Mouse (Mus musculus) adipocyte (in vitro differentiated cells): ENCODE results near the gene Il11ra2.
"Not testable (repeated sequence)": the region's sequence is repeated elsewhere in the genome, so short reads cannot be mapped to it uniquely, and the experiment has no call there.

Experiments
- DNase-seq: peaks from one replicate; pipeline ENCODE4 v3.0.0-alpha.2; 2016; ENCODE audit warnings: low spot score

The Il11ra2 gene

DNA sequence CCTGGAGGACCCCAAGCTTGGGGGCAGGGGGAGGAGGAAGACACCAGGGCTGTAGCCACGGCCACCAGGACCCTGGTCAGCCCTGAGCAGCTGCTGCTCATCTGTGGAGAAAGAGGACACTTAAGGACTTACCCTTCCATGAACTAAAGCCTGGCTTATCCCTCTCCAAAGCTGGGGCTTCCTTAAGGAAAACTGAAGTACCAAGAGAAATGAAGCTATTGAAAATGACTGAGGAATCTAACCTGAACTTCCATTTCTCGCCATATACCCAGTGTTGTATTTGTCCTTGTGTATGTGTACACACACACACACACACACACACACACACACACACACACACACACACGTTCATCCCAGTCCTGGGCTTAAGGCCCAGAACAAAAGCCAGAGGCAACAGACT, at the start of gene Il11ra2:
Il11ra2 (minus strand) TSS at position 101 of the 400 bp plus-strand sequence.
- not testable (repeated sequence) for DNase-seq

DNA sequence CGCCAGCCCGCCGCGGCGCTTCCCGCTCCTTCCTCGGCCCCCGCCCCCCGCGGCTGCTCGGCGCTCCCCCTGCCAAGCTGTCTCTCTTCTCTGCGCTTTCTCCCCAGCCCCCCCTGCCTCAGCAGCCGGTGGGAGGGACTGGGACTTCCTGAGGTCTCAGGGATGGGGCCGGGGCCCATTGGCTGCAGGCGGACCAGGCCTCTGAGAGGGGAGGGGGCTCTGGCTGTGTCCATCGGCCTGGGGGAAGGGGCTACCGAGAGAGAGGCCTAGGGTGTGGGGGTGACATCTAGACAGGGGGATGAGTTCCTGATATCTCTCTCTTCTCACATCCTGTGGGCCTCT, 20.5 kb upstream of the Il11ra2 start:
- not testable (repeated sequence) for DNase-seq

DNA sequence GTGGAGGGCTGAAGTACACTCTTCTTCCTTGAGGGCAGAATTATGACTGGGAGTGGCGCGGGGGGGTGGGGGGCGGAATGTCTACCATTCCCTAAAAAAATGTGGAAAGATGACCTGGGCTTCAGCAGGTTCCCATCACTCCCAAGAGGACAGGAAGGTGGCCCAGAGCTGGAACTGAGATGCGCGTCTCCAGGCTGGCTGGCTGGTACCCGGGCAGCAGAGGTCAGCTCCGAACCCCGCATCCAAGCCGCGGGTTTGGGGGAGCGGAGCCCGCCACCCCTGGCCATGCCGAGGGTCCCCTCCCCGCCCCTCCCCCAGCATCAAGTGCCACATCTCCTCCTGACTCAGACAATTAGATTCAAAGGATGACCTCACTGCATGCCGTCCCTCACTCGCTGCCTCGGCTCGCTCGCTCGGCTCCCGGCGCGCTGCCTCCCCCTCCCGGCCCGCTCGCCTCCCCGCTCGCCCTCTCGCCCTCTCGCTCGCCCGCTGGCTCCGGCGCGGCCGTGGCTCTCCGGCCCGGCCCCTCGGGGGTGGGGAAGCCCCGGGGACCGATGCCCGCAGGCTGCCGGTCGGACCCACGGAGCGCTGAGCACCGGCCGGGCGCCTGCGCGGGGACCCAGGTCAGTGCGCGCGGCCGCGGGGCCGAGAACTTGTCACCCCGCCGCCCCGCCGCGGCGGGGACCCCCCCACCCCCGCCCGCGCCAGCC, 19.9 kb upstream of the Il11ra2 start:
- DNase-seq = not testable (repeated sequence)

DNA sequence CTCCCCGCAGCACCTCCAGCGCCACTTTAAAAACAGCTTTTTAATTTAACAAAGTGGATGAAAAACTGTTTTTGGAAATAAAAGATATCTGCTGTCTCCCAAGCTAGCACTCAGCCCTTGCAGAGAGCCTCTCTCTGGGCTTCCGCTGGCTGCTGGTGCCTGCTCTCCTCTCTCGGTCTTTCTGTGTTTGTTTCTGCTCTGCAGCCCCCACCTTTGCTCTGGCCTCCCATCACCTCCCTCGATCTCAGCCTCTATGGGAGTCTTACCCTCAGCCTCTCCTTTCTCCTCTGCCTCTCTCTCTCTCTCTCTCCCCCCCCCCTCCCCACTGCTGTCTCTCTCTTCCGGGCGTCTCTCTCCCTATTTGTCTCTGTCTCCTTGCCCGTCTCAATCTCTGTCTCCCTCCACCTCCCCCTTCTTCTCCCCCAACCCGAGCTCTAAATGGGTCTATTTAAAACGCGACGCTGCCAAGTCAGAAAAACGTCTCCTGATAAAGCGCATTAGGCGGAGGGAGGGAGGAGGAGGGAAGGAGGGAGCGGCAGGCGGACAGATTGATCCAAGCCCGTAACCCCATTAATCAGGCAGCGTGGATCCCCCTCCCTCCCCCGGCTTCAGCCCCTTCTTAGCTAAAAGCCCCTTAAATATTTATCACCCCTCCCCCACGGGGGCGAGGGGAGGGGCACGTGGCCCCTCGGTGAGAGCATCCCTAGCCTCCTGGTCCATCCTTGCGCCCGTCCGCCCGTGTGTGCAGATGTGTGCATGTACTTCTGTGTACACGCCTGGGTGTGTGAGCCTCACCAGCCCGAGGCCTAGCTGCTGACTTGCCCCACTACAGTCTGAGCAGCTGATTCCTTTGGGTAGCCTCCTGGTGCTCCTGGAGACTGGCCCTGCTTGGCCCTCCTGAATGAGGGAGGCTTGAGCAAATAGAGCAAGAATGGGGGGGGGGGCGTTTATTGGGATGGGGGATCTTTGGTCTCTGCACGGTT, 19.0 kb upstream of the Il11ra2 start:
- DNase-seq = not testable (repeated sequence)

DNA sequence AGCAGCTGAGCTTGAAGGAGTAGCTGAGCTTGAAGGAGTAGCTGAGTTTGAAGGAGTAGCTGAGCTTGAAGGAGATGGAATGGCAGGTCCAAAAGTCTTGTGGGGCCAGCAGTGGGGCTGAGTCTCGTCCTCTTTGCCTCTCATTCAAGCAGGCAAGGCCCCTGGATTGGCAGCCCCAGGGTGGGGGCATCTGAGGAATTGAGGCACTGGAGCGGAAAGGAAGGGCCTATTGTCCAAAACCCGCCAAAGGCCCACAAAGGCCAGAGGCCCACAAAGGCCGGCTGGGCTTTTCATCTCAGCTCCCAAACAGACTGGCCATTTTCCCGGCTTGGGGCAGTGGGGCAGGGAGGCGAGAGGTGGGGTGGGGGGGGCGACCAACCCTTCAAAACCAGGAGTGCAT, 17.7 kb upstream of the Il11ra2 start:
- DNase-seq = not testable (repeated sequence)

DNA sequence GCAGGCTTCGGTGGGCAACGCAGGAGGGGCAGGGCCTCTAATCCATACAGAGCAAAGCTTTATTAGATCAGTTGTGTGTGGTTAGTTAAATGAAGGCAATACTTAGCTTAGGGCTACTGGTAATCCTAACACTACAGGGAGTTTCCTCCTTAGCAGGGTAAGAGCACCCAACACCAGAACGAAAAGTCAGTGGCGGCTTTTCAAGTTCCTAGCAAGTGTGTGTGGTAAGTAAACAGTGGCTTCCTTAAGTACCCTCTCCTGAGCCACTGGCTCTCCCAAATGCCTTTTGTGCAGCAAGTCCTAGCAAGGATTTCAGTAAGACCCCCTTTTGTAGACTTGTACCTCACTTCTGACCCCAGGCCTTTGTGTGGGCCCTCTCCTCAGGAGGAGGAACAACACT, 13.7 kb upstream of the Il11ra2 start:
- DNase-seq = not testable (repeated sequence)

DNA sequence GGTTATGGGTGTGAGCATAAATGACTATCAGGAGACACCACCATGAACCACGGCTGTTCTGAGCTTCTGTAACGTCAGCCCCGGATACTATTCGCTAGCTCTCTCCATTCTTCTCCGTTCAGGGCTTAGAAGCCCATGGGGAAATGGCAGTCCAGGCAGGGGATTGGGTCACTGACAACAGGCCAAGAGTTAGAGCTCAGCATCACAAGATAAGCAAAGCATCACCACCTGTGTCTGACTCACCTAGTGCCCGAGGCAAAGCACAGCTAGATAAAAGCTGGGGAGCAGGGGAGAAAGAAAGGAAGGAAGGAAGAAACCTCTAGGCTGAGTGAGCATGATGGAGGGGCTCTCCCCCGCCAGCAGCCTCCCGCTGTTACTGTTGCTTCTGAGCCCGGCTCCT, 6.7 kb downstream of the Il11ra2 start, which contains the start of gene Ccl27b:
Ccl27b (plus strand) TSS at position 301 of the 400 bp plus-strand sequence.
- not testable (repeated sequence) for DNase-seq

DNA sequence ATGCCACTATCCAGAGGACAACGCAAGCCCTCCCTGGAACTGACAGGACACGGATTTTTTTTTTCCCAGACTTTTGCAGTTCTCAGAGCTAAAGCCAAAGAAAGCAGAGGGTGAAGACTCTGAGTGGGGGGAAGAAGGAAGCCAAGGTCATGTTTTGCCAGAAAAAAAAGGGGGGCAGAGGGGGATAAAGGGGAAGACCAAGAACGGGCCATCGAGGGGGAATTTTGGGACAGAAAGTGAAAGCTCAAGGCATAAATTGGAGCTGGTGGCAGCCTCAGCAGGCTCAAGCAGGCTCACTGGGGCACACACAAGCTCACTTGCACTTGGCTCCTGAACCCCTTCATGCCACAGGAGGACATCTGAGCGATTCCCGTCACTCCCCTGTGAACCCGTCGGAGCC, 32.3 kb downstream of the Il11ra2 start, which contains the start of gene Gm2564:
Gm2564 (plus strand) TSS at position 301 of the 400 bp plus-strand sequence.
- DNase-seq = not testable (repeated sequence)

DNA sequence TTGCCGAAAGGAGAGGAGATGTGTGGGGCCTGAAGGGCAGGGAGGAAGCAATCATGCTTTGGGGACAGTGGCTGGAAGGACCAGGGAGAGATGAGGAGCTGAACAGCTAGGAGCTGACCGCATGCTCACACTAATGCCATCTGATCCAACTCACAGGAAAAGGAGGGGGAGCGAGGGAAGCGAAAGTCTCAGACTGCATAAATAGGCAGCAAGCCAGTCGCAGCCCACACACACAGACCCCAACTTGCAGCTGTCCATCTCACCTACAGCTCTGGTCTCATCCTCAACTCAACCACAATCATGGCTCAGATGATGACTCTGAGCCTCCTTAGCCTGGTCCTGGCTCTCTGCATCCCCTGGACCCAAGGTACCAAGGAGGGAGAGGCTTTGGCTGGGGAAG, 49.8 kb downstream of the Il11ra2 start, which contains the start of gene Gm10591:
Gm10591 (plus strand) TSS at position 301 of the 400 bp plus-strand sequence.
- DNase-seq = not testable (repeated sequence)
